Mouse (Mus musculus) left cerebral cortex, postnatal 10 days (tissue): ENCODE results near the gene Ankrd17. TPM values are rescaled to one million over a fixed set of nuclear protein-coding genes. Genes with fewer than 3 reads are reported as not detected.

ENCODE experiments used
- DNase-seq, 2 experiments: peaks; one replicate each; pipeline ENCODE4 v3.0.0; 2021 to 2022; ENCODE audit warnings: low spot score in 2 of 2, mixed read lengths in 1 of 2; ENCODE audit errors: extremely low spot score in 1 of 2
- intact Hi-C: fragments of 180-260 bp; cut with DNase I; formaldehyde crosslinking; loops from one replicate; pipeline ENCODE4 v1.15.1; 2025
- total RNA-seq, 2 experiments: library from RNA; stranded (reverse); gene quantifications; 2 replicates each; pipeline ENCODE4 v1.2.3; 2021

Ankrd17 gene
- total RNA-seq, 2 experiments from 2014 or later, result 108 TPM

- no peak for DNase-seq
- intact Hi-C loops, result no loop called here
These were observed 133.1 kb downstream of the Ankrd17 start for GRCm38 (mm10) chr5:90233305-90233704.

- intact Hi-C loops, result loop anchor here (5.0 to 10.0 kb wide), 2 partner anchors 38 to 135 kb away; partner anchors contain the start of genes Ankrd17 and Gm9958
- no peak for DNase-seq
These were observed 136.6 kb downstream of the Ankrd17 start for GRCm38 (mm10) chr5:90229760-90230159.

GRCm38 (mm10) chr5:90226696-90227095, 139.7 kb downstream of the Ankrd17 start:
- intact Hi-C loops, result loop anchor here (5.0 to 10.0 kb wide), 2 partner anchors 41 to 138 kb away; partner anchors contain the start of genes Ankrd17 and Gm9958

GRCm38 (mm10) chr5:90224730-90225129, 141.6 kb downstream of the Ankrd17 start:
- intact Hi-C loops, result loop anchor here (5.0 to 10.0 kb wide), 2 partner anchors 43 to 140 kb away; partner anchors contain the start of genes Ankrd17 and Gm9958
- no peak for DNase-seq

More at GRCm38 (mm10) chr5:90226696-90227095, 139.7 kb downstream of the Ankrd17 start:
- no peak for DNase-seq

GRCm38 (mm10) chr5:90223534-90224381, 142.6 kb downstream of the Ankrd17 start, which contains the start of gene Cox18:
Gene Cox18 (minus strand): TSS chr5:90224001.
- intact Hi-C loops, result loop anchor here (10.0 kb wide), 1 partner anchor 141 kb away; the partner anchor contains the start of genes Ankrd17 and Gm9958
- peak; percentile 98 to 99 for DNase-seq

GRCm38 (mm10) chr5:90222937-90223336, 143.4 kb downstream of the Ankrd17 start:
- intact Hi-C loops, result loop anchor here (10.0 kb wide), 1 partner anchor 142 kb away; the partner anchor contains the start of genes Ankrd17 and Gm9958
- no peak for DNase-seq

GRCm38 (mm10) chr5:90217791-90218190, 148.6 kb downstream of the Ankrd17 start:
- intact Hi-C loops, result no loop called here
- DNase-seq, result no peak

- intact Hi-C loops, result no loop called here
- no peak for DNase-seq
These were observed 149.2 kb downstream of the Ankrd17 start for GRCm38 (mm10) chr5:90217226-90217625.

- DNase-seq, result no peak
- intact Hi-C loops, result no loop called here
These were observed 153.0 kb downstream of the Ankrd17 start for GRCm38 (mm10) chr5:90213356-90213755.

- DNase-seq, result no peak
- intact Hi-C loops, result loop anchor here (10.0 kb wide), 1 partner anchor 452 kb away; no protein-coding TSS in a partner anchor
These were observed 163.2 kb downstream of the Ankrd17 start for GRCm38 (mm10) chr5:90203168-90203567.

GRCm38 (mm10) chr5:90202447-90203117, 163.8 kb downstream of the Ankrd17 start:
- DNase-seq, result no peak
- intact Hi-C loops, result loop anchor here (10.0 kb wide), 1 partner anchor 452 kb away; no protein-coding TSS in a partner anchor

- no peak for DNase-seq
- intact Hi-C loops, result loop anchor here (5.0 to 10.0 kb wide), 4 partner anchors 455 to 788 kb away; partner anchors contain the start of gene Npffr2
These were observed 166.3 kb downstream of the Ankrd17 start for GRCm38 (mm10) chr5:90199922-90200632.

GRCm38 (mm10) chr5:90194831-90195230, 171.5 kb downstream of the Ankrd17 start:
- peak; percentile 61 to 74 for DNase-seq
- intact Hi-C loops, result loop anchor here (5.0 to 10.0 kb wide), 4 partner anchors 213 to 783 kb away; partner anchors contain the start of gene Npffr2

- no peak for DNase-seq
- intact Hi-C loops, result no loop called here
These were observed 183.6 kb downstream of the Ankrd17 start for GRCm38 (mm10) chr5:90182782-90183181.

- DNase-seq, result no peak
- intact Hi-C loops, result no loop called here
These were observed 187.3 kb downstream of the Ankrd17 start for GRCm38 (mm10) chr5:90179094-90179493.

- intact Hi-C loops, result no loop called here
- DNase-seq, result peak in 1 of 2 experiments; percentile 13
These were observed 188.3 kb downstream of the Ankrd17 start for GRCm38 (mm10) chr5:90178116-90178515.
